Mouse (Mus musculus) spleen, adult 2 months (tissue): ENCODE data around the gene Clpsl2.

Experiments used
- CTCF ChIP-seq: fragments of 200-500 bp; IDR thresholded peaks from 2 replicates; pipeline ENCODE4 v1.5.1; 2011; ENCODE audit warnings: mild to moderate bottlenecking, inconsistent platforms; ENCODE audit not compliant: insufficient read depth, insufficient read length, insufficient replicate concordance; ENCODE audit errors: extremely low read depth
- POLR2A ChIP-seq: fragments of 200-500 bp; IDR thresholded peaks from 2 replicates; pipeline ENCODE4 v1.6.1; 2011; ENCODE audit warnings: low read depth, low read length, inconsistent platforms

DNA sequence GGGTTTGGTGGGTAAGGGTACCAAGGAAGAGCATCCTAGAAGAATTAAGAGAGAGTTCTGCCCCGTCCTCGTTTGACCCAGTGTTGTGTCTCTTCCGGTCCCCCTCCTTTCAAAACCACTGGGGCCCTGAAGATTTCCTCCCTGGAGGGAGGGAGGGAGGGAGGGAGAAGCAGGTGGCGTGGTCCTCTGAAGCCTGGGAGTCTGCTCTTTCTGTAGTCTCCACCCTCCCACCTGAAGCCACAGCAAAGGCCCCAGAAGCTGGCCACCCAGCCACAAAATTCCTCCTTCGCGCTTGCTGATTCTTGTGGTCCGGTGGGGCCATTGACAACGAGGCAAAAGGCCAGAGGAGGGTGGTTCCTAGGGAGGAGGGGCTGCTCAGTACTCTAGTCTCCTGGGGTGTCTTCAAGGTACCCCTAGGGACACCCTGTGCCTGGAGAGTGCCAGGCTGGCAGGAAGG is 30.6 kb upstream of the Clpsl2 start:
- TF ChIP-seq POLR2A (no peak; the same call in 1 of the 2 replicates), CTCF (no peak)
